Mouse (Mus musculus): Measurements from ENCODE around the gene Hist1h2bg. TPM values are rescaled to one million over a fixed set of nuclear protein-coding genes. Genes with fewer than 3 reads are reported as not detected.

Gene Hist1h2bg
- polyA plus RNA-seq, 3 experiments from 2014 or later, result 2.4 to 13.2 (median 9.8) TPM

Other genes starting within 250 kb of the Hist1h2bg start
- gene Zfp322a, start 202.2 kb upstream of the Hist1h2bg start, polyA plus RNA-seq (2017; shearing (Covaris generic)), result 10 to 100 TPM; 28.6 to 33.1 (median 30.2) TPM
- 10 to 100 TPM; 11.3 to 13.4 (median 12.2) TPM for gene Abt1, start 147.5 kb upstream of the Hist1h2bg start, polyA plus RNA-seq (2017; shearing (Covaris generic))
- not detected for gene Btn1a1, start 105.5 kb upstream of the Hist1h2bg start, polyA plus RNA-seq (2017; shearing (Covaris generic))
- not detected for gene Btn2a2, start 82.5 kb upstream of the Hist1h2bg start, polyA plus RNA-seq (2017; shearing (Covaris generic))
- 1 to 10 TPM; 3.9 to 8.3 (median 7.0) TPM for gene Hist1h4h, start 40.3 kb upstream of the Hist1h2bg start, polyA plus RNA-seq (2017; shearing (Covaris generic))
- not detected for gene Hist1h2af, start 37.5 kb upstream of the Hist1h2bg start, polyA plus RNA-seq (2017; shearing (Covaris generic))
- gene Hist1h3g, start 36.0 kb upstream of the Hist1h2bg start, polyA plus RNA-seq (2017; shearing (Covaris generic)), result 1 to 10 TPM in 1 of 3 experiments, not detected in 2; 1.5 TPM
- under 1 TPM in 2 of 3 experiments, not detected in 1; 0.38 to 0.89 TPM for gene Hist1h2bh, start 28.0 kb upstream of the Hist1h2bg start, polyA plus RNA-seq (2017; shearing (Covaris generic))
- gene Hist1h3f, start 27.3 kb upstream of the Hist1h2bg start, polyA plus RNA-seq (2017; shearing (Covaris generic)), result 1 to 10 TPM in 1 of 3 experiments, under 1 TPM in 2; 0.73 to 1.5 (median 0.74) TPM
- 1 to 10 TPM in 1 of 3 experiments, not detected in 2; 3.2 TPM for gene Hist1h4f, start 19.7 kb upstream of the Hist1h2bg start, polyA plus RNA-seq (2017; shearing (Covaris generic))
- under 1 TPM; 0.20 to 0.36 (median 0.34) TPM for gene Hist1h1d, start 18.1 kb upstream of the Hist1h2bg start, polyA plus RNA-seq (2017; shearing (Covaris generic))
- gene Hist1h3e, start 9.0 kb upstream of the Hist1h2bg start, polyA plus RNA-seq (2017; shearing (Covaris generic)), result 1 to 10 TPM in 2 of 3 experiments, under 1 TPM in 1; 0.89 to 4.0 (median 4.0) TPM
- 100 to 1,000 TPM in 1 of 3 experiments, 10 to 100 TPM in 1, 1 to 10 TPM in 1; 5.9 to 223 (median 14.6) TPM for gene Hist1h2ae, start 176 bp upstream of the Hist1h2bg start, polyA plus RNA-seq (2017; shearing (Covaris generic))
- gene Hist1h2bf, start 2.8 kb downstream of the Hist1h2bg start, polyA plus RNA-seq (2017; shearing (Covaris generic)), result not detected
- gene Hist1h2ad, start 3.0 kb downstream of the Hist1h2bg start, polyA plus RNA-seq (2017; shearing (Covaris generic)), result under 1 TPM in 1 of 3 experiments, not detected in 2; 0.99 TPM
- gene Hist1h3d, start 4.4 kb downstream of the Hist1h2bg start, polyA plus RNA-seq (2017; shearing (Covaris generic)), result 1 to 10 TPM in 1 of 3 experiments, under 1 TPM in 1, not detected in 1; 0.56 to 1.3 TPM
- 10 to 100 TPM; 20.7 to 55.4 (median 27.7) TPM for gene Hist1h4d, start 10.2 kb downstream of the Hist1h2bg start, polyA plus RNA-seq (2017; shearing (Covaris generic))
- gene Hist1h2be, start 49.7 kb downstream of the Hist1h2bg start, polyA plus RNA-seq (2017; shearing (Covaris generic)), result 1 to 10 TPM in 2 of 3 experiments, under 1 TPM in 1; 0.92 to 3.6 (median 3.0) TPM
- gene Hist1h1e, start 51.2 kb downstream of the Hist1h2bg start, polyA plus RNA-seq (2017; shearing (Covaris generic)), result 10 to 100 TPM in 1 of 3 experiments, 1 to 10 TPM in 2; 6.7 to 25.3 (median 9.4) TPM
- under 1 TPM; 0.43 to 0.47 (median 0.47) TPM for gene Hist1h2ac, start 112.6 kb downstream of the Hist1h2bg start, polyA plus RNA-seq (2017; shearing (Covaris generic))
- 1 to 10 TPM in 2 of 3 experiments, under 1 TPM in 1; 0.52 to 3.6 (median 3.3) TPM for gene Hist1h2bc, start 112.8 kb downstream of the Hist1h2bg start, polyA plus RNA-seq (2017; shearing (Covaris generic))
- not detected for gene Hist1h1t, start 124.4 kb downstream of the Hist1h2bg start, polyA plus RNA-seq (2017; shearing (Covaris generic))
- 1 to 10 TPM; 2.1 to 9.3 (median 4.2) TPM for gene Hist1h4c, start 127.1 kb downstream of the Hist1h2bg start, polyA plus RNA-seq (2017; shearing (Covaris generic))
- 1 to 10 TPM in 1 of 3 experiments, under 1 TPM in 1, not detected in 1; 0.32 to 1.7 TPM for gene Hfe, start 139.5 kb downstream of the Hist1h2bg start, polyA plus RNA-seq (2017; shearing (Covaris generic))
- 10 to 100 TPM in 2 of 3 experiments, 1 to 10 TPM in 1; 8.7 to 14.8 (median 11.1) TPM for gene Hist1h1c, start 167.4 kb downstream of the Hist1h2bg start, polyA plus RNA-seq (2017; shearing (Covaris generic))
- gene Hist1h3c, start 174.2 kb downstream of the Hist1h2bg start, polyA plus RNA-seq (2017; shearing (Covaris generic)), result 1 to 10 TPM in 1 of 3 experiments, not detected in 2; 2.5 TPM
- gene Hist1h2bb, start 175.3 kb downstream of the Hist1h2bg start, polyA plus RNA-seq (2017; shearing (Covaris generic)), result 1 to 10 TPM in 2 of 3 experiments, not detected in 1; 2.5 to 2.8 TPM
- gene Hist1h2ab, start 179.7 kb downstream of the Hist1h2bg start, polyA plus RNA-seq (2017; shearing (Covaris generic)), result 10 to 100 TPM in 1 of 3 experiments, not detected in 2; 14.8 TPM
- 1 to 10 TPM in 1 of 3 experiments, not detected in 2; 1.1 TPM for gene Hist1h3b, start 180.9 kb downstream of the Hist1h2bg start, polyA plus RNA-seq (2017; shearing (Covaris generic))
- gene Hist1h4b, start 185.6 kb downstream of the Hist1h2bg start, polyA plus RNA-seq (2017; shearing (Covaris generic)), result 10 to 100 TPM in 1 of 3 experiments, 1 to 10 TPM in 1, not detected in 1; 4.1 to 20.2 TPM
- 1 to 10 TPM in 1 of 3 experiments, not detected in 2; 3.1 TPM for gene Hist1h4a, start 189.8 kb downstream of the Hist1h2bg start, polyA plus RNA-seq (2017; shearing (Covaris generic))
- gene Hist1h3a, start 191.0 kb downstream of the Hist1h2bg start, polyA plus RNA-seq (2017; shearing (Covaris generic)), result 1 to 10 TPM in 1 of 3 experiments, not detected in 2; 1.6 TPM
- 1 to 10 TPM; 2.5 to 6.1 (median 3.4) TPM for gene Hist1h1a, start 192.3 kb downstream of the Hist1h2bg start, polyA plus RNA-seq (2017; shearing (Covaris generic))
- gene Trim38, start 198.5 kb downstream of the Hist1h2bg start, polyA plus RNA-seq (2017; shearing (Covaris generic)), result not detected
- not detected for gene Slc17a2, start 235.6 kb downstream of the Hist1h2bg start, polyA plus RNA-seq (2017; shearing (Covaris generic))

Measured in inflammation-experienced regulatory T-cells, adult 6 months (primary cell).